Mouse (Mus musculus) lung, postnatal 14 days (tissue): Measurements from ENCODE around the gene Clcn2.

Experiments
- DNase-seq: peaks from one replicate; pipeline ENCODE4 v3.0.0; 2021

The Clcn2 gene

GRCm38 (mm10) chr16:20717181-20717977 lies at the start of gene Clcn2, which contains the start of gene Polr2h:
Gene Clcn2 (minus strand): TSS chr16:20717746.
Gene Polr2h (plus strand): TSS chr16:20717665.
- peak; percentile 96 for DNase-seq

GRCm38 (mm10) chr16:20765244-20765643 lies 47.7 kb upstream of the Clcn2 start:
- peak; percentile 47 for DNase-seq

- peak; percentile 76 for DNase-seq
Observed at GRCm38 (mm10) chr16:20761681-20762080, 44.1 kb upstream of the Clcn2 start.

GRCm38 (mm10) chr16:20757385-20757784 lies 39.8 kb upstream of the Clcn2 start:
- no peak for DNase-seq

DNA sequence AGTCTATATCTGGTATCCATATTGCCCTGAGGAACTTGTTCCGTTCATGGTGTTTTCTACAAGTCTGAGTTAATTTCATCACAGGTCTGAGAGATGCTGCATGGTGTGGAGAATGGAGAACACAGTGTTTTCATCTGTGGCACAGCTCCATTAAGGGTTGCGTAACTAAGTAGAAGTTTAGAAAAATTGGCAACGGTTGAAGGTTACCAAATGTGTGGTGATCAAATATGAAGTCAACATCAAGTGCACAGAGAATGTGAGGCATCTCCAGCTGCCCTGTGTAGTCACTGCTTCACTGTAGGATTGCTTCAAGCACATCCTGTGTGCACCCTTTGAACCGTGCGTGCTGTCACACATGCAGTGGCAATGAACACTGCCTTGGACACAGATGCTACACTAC lies 38.5 kb upstream of the Clcn2 start:
- DNase-seq: peak; percentile 65

GRCm38 (mm10) chr16:20750518-20750917 lies 33.0 kb upstream of the Clcn2 start:
- no peak for DNase-seq

DNA sequence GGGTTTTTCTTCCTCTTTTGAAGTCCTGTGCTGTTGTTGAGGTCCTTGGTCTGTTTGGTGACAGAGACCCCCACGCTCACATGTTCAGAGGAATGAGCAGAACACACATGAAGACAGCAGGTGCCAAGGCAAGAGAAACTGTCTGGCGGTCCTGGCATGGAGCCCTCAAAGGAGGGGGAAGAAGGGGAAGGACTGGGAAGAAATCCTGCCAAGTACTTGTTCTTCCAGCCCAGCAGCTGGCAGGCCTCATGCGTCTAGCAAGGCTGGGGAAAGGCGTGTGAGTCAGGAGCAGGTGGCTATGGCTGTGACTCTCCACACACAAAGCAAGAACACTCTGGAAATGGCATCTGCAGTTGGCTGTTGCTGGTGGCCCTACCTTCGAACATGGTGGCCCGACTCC lies 29.1 kb upstream of the Clcn2 start:
- DNase-seq: peak; percentile 75

DNA sequence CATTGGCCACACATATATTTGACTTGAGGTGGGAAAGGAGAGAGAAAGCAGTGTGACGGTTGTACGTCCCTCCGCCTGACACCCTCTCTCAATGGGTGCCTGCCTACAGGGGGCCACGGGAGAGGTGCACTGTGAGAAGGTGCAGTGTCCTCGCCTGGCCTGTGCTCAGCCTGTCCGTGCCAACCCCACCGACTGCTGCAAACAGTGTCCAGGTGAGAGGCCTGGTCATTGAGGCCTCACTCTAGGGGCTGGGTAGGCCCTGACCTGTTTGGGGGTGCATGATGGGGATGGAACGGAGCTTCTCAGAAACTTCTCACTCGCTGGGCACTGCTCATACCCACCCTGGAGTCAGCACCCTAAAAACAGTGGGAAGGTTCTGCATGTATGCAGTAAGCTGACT lies 22.3 kb upstream of the Clcn2 start:
- no peak for DNase-seq

- no peak for DNase-seq
Observed at GRCm38 (mm10) chr16:20736823-20737222, 19.3 kb upstream of the Clcn2 start.

GRCm38 (mm10) chr16:20736168-20736567 lies 18.6 kb upstream of the Clcn2 start:
- no peak for DNase-seq

GRCm38 (mm10) chr16:20735651-20736050 lies 18.1 kb upstream of the Clcn2 start:
- no peak for DNase-seq

DNA sequence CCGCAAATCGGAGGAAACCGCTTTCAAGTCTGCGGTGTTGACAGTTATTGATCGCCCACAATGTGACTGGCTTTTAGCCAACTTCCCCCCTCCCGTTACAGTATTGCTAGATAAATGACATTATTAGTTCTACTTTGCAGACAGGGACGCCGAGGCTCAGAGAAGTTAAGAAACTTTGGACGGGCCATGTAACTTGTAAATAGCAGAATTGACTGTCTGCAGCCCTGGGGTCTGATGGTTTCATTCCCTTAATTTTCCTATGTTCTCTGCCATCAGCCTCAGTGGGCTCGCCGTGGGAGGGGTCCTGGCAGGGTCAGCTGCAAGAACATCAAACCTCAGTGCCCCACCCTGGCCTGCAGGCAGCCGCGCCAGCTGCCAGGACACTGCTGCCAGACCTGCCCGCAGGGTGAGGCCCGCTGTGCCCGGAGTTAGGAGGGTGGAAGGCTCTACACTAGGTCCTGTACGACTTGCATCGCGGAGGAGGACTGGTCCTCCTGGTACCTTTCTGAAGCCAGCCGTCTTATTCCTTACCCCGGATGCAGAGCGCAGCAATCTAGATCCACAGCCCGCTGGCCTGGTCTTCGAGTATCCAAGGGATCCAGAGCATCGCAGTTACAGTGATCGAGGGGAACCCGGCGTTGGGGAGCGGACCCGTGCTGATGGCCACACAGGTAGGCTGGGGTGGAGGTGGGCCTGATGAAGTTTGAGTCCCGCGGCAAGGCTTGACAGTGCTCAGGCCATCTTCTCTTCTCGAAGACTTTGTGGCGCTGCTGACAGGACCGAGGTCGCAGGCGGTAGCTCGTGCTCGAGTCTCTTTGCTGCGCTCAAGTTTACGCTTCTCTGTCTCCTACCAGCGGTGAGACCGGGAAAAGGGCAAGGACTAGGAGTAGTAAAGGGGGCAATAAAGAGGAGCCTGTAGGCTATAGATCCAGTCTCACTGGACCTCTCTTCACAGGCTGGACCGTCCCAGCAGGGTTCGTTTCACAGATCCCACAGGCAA lies 16.5 kb upstream of the Clcn2 start, which contains the start of gene Thpo:
Gene Thpo, minus strand, starts transcription at position 781 of the 1,000 bp plus-strand sequence.
- no peak for DNase-seq

DNA sequence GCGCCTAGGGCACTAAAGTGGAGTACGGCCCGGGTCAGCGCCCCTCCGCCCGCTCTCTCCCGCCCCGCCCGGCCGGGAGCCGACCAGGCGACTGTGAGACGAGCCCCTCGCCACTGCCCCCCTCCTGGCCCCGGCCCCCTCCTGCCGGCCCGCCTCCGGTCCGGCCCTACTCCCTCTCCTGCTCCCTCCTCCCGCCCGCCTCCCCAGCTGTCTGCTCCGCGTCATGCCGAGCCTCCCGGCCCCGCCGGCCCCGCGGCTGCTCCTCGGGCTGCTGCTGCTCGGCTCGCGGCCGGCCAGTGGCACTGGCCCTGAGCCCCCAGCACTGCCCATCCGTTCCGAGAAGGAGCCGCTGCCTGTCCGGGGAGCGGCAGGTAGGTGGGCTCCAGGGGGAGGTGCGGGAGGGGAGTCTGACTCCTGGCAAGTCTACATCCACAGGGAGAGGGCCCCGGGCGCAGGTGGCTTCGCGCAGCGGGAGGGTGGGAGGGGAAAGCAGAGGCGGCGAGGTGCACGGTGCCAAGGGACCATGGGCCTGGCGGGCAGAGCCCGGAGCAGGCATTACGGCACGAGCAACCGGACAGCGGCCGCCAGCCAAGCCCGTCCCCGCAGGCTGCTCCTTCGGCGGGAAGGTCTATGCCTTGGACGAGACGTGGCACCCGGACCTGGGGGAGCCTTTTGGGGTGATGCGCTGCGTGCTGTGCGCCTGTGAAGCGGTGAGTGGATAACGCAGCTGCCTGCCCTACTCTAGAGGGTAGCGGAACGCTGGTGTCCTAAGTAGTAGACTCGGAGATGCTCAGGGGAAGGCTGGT lies 15.6 kb upstream of the Clcn2 start, which contains the start of gene Chrd:
Gene Chrd, plus strand, starts transcription at position 203 of the 806 bp plus-strand sequence.
- DNase-seq: peak; percentile 68

GRCm38 (mm10) chr16:20732251-20732924 lies 14.8 kb upstream of the Clcn2 start:
- DNase-seq: no peak

GRCm38 (mm10) chr16:20731688-20732087 lies 14.1 kb upstream of the Clcn2 start:
- no peak for DNase-seq

DNA sequence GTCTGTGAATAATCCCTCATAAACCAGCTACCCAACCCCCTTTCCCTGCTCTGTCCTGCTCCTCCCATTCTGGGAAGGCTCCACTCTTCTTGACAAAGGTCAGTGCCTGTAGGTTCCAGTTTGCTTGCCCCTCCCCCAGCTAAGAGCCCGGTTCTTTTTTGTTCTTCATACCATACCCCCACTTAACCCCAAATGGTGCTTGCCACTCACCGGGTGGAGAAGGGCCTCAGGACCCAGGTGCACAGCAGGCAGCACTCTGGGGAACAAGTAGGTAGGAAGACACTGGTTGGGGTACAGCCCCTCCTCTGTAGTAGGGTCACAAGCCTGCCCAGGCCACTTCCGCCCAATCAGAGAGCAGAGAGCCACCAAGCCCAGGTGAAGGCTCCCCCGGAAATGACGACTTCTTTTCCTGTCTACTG lies 12.8 kb upstream of the Clcn2 start:
- DNase-seq: no peak

DNA sequence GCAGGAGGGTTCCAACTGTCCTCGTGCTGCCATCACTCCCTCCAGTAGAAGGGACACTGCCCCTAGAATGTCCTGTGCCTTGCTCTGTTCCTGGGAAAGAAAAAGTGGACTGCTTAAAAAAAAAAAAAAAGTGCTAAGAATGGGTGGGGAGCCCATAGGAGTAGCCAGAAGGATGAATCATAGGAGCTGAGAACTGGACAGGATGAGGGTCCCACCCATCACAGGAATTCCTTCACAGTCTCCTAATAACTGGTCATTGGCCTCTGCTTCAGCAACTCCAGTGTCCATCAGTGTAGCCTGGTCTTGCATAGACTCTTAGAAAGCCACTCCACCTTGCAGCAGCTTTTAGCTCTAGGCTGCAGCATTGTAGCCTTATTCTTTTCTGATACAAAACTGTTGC lies 8.8 kb upstream of the Clcn2 start:
- no peak for DNase-seq

- no peak for DNase-seq
Observed at GRCm38 (mm10) chr16:20725750-20726149, 8.2 kb upstream of the Clcn2 start.

GRCm38 (mm10) chr16:20725321-20725720 lies 7.8 kb upstream of the Clcn2 start:
- DNase-seq: no peak

GRCm38 (mm10) chr16:20724338-20724748 lies 6.8 kb upstream of the Clcn2 start:
- peak; percentile 67 for DNase-seq

- DNase-seq: no peak
Observed at GRCm38 (mm10) chr16:20723247-20723646, 5.7 kb upstream of the Clcn2 start.

DNA sequence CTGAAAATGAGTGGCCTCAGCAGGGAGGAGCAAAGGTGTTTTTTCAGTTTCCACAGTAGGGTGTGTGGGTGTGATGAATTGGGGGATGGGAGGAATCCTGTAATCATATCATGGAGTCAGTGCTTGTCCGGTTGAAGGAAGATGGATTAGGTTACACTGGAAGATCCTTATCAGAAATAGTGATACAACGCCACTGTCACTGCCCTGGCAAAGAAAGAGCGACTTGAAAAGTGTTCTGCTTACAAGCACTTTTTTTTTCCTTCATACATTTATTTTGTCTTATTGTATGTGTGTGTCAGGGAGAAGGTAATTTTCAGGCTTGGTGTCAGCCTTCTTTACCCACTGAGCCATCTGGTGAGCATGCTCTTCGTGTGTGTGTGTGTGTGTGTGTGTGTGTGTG lies 5.2 kb upstream of the Clcn2 start:
- DNase-seq: no peak
